Mouse (Mus musculus): ENCODE results near the gene Trappc6a.

DNA sequence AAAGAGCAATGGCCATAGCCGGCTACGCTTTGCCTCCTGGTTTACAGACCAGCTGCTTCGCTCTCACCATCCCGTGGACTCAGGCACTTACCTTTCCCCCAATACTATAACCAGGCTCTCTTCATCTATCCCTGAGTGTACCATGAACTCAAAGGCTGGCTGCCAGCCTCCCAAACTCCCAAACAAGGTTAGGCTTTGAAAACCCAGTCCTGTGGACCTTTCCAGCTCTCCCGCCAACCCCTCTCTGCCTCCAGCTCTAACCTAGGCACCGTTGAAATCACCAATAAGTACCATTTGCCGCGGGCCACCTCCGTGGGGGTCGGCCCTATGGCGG is 53.2 kb downstream of the Trappc6a start:
- no peak for TF ChIP-seq CTCF (conservative IDR thresholded peaks at IDR 0.05; ENCODE audit: insufficient read depth, insufficient read length, low read depth, low read length)
- TF ChIP-seq POLR2A (IDR thresholded peaks at IDR 0.05; ENCODE audit: low read depth, low read length): no peak

All from kidney, adult 2 months (tissue).